Mouse (Mus musculus) activated CD4-positive, CD25-positive, alpha-beta regulatory T cell, adult 9 weeks (primary cell): ENCODE data around the gene Krt72. TPM values are rescaled to one million over a fixed set of nuclear protein-coding genes. Genes with fewer than 3 reads are reported as not detected.

Source experiments
- polyA plus RNA-seq: library from polyadenylated mRNA; unstranded; fragments of 100-300 nt; shearing (Covaris generic); gene quantifications from one replicate; pipeline ENCODE4 v1.2.1, GENCODE M21; 2017

Gene Krt72
- polyA plus RNA-seq, result not detected

DNA sequence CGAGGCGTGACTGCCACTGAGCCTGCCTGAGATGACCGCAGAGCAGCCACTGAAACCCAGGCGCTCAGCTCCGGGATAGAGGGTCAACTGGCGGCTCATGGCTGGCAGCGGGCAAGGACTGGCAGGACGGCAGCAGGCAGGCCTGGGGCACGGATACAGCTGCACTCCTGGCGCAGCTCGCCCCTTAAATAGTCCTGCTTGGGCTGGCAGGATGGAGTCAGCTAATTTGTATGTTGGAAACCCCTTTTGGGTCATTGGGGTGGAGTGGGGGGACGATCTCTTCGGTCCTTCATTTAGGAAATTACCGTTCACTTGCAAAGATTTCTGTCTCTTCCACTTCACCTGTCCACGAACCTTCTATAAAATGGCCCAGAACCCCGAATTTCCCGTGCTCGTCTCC, at the start of gene Krt72:
Krt72 (minus strand) TSS at position 101 of the 400 bp plus-strand sequence.

DNA sequence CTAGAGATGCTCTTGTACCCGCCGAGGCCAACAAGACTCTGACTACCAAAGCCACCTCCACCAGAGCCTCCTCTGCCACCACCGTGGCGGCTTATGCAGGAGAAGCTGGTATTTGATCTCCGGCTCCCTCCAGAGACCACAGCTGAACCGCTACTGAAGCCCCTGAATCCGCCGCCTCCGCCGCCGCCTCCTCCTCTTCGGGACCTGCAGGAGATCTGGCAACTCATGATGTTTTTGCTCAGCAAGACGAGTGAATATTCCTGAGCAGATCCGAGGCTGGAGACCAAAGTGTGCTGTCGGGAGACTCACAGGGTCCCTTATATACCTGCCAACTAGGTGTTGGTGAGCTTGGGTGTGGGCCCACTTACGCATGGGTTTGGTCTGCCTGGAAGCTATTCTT, 31.6 kb upstream of the Krt72 start, which contains the start of gene Krt2:
Krt2 (minus strand) TSS at position 295 of the 400 bp plus-strand sequence.

DNA sequence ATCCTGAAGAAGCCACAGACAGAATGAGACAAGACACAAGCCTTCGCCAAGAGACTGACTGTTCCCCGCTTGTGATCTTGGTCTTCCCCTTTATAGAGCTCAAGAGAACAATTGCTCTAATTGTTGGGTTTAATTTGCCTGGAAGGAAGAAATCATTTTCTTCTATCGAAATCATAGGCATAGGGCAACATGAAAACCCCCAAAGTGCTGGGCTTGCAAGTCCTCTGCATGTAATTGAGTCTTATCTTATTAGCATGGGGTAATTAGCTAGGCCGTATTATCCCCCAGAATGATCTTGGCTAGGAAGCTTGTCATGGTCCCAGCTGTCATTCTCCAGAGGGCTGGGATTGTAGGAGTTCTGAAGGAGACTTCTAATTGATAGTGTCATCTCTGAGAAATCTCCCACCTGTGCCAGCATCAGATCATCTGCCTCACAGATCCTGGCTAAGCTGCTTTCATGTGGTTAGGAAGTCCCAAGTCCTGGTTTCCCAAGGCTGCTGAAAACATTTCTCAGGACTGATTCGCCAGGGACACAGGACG, 16.1 kb upstream of the Krt72 start, which contains the start of gene Krt73:
Krt73 (minus strand) TSS at position 51 of the 540 bp plus-strand sequence.

GRCm38 (mm10) chr15:101742711-101743110, 43.5 kb downstream of the Krt72 start, which contains the start of gene Krt71:
Gene Krt71 (minus strand): TSS chr15:101743109.

Other genes starting within 250 kb of the Krt72 start
- not detected for gene Krt82, start 235.8 kb downstream of the Krt72 start, polyA plus RNA-seq
- gene Krt90, start 223.5 kb downstream of the Krt72 start, polyA plus RNA-seq, result not detected
- not detected for gene Krt75, start 212.6 kb downstream of the Krt72 start, polyA plus RNA-seq
- not detected for gene Gm5414, start 158.3 kb downstream of the Krt72 start, polyA plus RNA-seq
- gene Gm5478, start 139.1 kb downstream of the Krt72 start, polyA plus RNA-seq, result not detected
- gene Krt6b, start 106.2 kb downstream of the Krt72 start, polyA plus RNA-seq, result not detected
- gene Krt6a, start 92.2 kb downstream of the Krt72 start, polyA plus RNA-seq, result not detected
- not detected for gene Krt5, start 73.6 kb downstream of the Krt72 start, polyA plus RNA-seq
- gene Krt71, start 43.4 kb downstream of the Krt72 start, polyA plus RNA-seq, result not detected
- gene Krt73, start 15.9 kb upstream of the Krt72 start, polyA plus RNA-seq, result not detected
- not detected for gene Krt2, start 31.7 kb upstream of the Krt72 start, polyA plus RNA-seq
- not detected for gene Krt1, start 64.3 kb upstream of the Krt72 start, polyA plus RNA-seq
- not detected for gene Krt77, start 83.2 kb upstream of the Krt72 start, polyA plus RNA-seq
- gene Krt76, start 106.5 kb upstream of the Krt72 start, polyA plus RNA-seq, result not detected
- not detected for gene Krt4, start 138.3 kb upstream of the Krt72 start, polyA plus RNA-seq
- not detected for gene Krt79, start 153.9 kb upstream of the Krt72 start, polyA plus RNA-seq
- not detected for gene Krt78, start 167.8 kb upstream of the Krt72 start, polyA plus RNA-seq
- gene Krt8, start 218.0 kb upstream of the Krt72 start, polyA plus RNA-seq, result not detected
- 0.76 TPM for gene Krt18, start 241.7 kb upstream of the Krt72 start, polyA plus RNA-seq